Mouse (Mus musculus): ENCODE results near the gene Cnnm4. TPM values are rescaled to one million over a fixed set of nuclear protein-coding genes. Genes with fewer than 3 reads are reported as not detected.

Gene Cnnm4
- polyA plus RNA-seq, 1 experiment: 14.3 TPM

DNA sequence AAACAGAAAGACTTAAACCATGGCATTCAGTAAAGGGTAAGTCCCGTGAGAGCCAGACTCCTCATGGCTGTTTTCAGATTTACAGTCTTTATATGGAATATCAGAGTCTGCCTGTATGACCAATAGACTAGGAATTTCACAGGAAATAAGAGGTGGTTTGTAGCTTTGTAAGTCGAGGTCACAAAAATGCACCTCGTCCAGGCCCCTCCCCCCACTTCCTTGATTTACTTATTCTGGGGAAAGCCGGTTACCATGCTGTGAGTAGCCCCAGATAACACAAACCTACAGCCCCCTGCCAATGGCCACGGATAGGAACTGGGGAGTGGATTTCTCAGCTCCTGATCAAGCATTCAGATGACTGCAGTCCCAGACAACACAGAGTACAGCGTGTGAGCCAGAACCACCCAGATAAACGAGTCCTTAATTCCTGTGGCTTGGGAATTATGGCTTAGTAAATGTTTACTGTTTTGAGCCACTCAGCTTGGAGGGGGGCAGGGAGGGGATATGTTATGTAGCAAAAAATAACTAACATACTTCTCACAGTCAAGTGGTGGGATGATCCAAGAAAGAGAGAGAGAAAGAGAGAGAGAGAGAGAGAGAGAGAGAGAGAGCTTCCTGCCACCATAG lies 13.9 kb upstream of the Cnnm4 start:
- Histone ChIP-seq H3K4me3 (ENCODE audit: insufficient read depth, low read depth, low read length) (no peak overlapping the region), H3K27me3 (replicated peaks; ENCODE audit: control insufficient read depth, insufficient read depth, low read length) (no peaks in the 10 kb centered on the region), H3K27ac (ENCODE audit: insufficient read depth, low read depth, low read length) (no peak overlapping the region), H3K4me1 (ENCODE audit: control insufficient read depth, insufficient read depth, low read length) (no peaks in the 10 kb centered on the region), H3K36me3 (ENCODE audit: control insufficient read depth, insufficient read depth, low read length) (no peaks in the 10 kb centered on the region)
- DNase-seq: no peak
- no peak for TF ChIP-seq POLR2A (IDR thresholded peaks at IDR 0.05; ENCODE audit: low read depth, low read length)
- no peak for TF ChIP-seq CTCF (conservative IDR thresholded peaks at IDR 0.05; ENCODE audit: insufficient read depth, insufficient read length, low read depth, low read length)
- 28% methylated on average over 7 of the region's 7 CpGs for WGBS

- Histone ChIP-seq H3K27me3 (replicated peaks; ENCODE audit: control insufficient read depth, insufficient read depth, low read length) (no peaks in the 10 kb centered on the region), H3K36me3 (ENCODE audit: control insufficient read depth, insufficient read depth, low read length) (no peaks in the 10 kb centered on the region), H3K27ac (ENCODE audit: insufficient read depth, low read depth, low read length) (no peak overlapping the region), H3K4me1 (ENCODE audit: control insufficient read depth, insufficient read depth, low read length) (no peaks in the 10 kb centered on the region), H3K4me3 (ENCODE audit: insufficient read depth, low read depth, low read length) (no peak overlapping the region)
- TF ChIP-seq CTCF (conservative IDR thresholded peaks at IDR 0.05; ENCODE audit: insufficient read depth, insufficient read length, low read depth, low read length) (no peak), POLR2A (IDR thresholded peaks at IDR 0.05; ENCODE audit: low read depth, low read length) (no peak)
- no peak for DNase-seq
- 88% methylated on average over 5 of the region's 5 CpGs for WGBS
Measured at GRCm38 (mm10) chr1:36458169-36458568, 13.3 kb upstream of the Cnnm4 start.

DNA sequence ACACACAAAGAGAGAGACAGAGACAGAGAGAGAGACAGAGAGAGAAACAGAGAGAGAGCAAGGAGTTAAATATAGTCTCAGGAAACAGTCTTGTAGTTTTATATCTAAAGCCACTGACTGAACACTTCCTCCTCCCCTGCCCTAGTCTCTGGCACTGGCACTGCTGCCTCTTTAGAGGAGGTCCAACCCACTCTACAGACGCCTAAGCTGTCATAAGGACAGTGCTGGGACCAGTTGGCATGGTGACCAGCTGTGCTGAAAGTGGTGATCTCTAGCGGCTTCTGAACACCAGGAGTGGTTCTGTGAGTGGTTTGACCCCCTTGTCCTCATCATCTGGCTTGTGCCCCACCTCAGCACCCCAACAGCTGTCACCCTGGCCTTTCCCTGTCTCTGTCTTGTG lies 9.6 kb upstream of the Cnnm4 start:
- Histone ChIP-seq H3K36me3 (ENCODE audit: control insufficient read depth, insufficient read depth, low read length) (no peaks in the 10 kb centered on the region), H3K4me1 (ENCODE audit: control insufficient read depth, insufficient read depth, low read length) (no peaks in the 10 kb centered on the region), H3K4me3 (ENCODE audit: insufficient read depth, low read depth, low read length) (no peak overlapping the region), H3K27ac (ENCODE audit: insufficient read depth, low read depth, low read length) (no peak overlapping the region), H3K27me3 (replicated peaks; ENCODE audit: control insufficient read depth, insufficient read depth, low read length) (no peaks in the 10 kb centered on the region)
- TF ChIP-seq CTCF (conservative IDR thresholded peaks at IDR 0.05; ENCODE audit: insufficient read depth, insufficient read length, low read depth, low read length): no peak
- TF ChIP-seq POLR2A (IDR thresholded peaks at IDR 0.05; ENCODE audit: low read depth, low read length): no peak
- DNase-seq: no peak
- 36% methylated on average over 2 of the region's 2 CpGs for WGBS

DNA sequence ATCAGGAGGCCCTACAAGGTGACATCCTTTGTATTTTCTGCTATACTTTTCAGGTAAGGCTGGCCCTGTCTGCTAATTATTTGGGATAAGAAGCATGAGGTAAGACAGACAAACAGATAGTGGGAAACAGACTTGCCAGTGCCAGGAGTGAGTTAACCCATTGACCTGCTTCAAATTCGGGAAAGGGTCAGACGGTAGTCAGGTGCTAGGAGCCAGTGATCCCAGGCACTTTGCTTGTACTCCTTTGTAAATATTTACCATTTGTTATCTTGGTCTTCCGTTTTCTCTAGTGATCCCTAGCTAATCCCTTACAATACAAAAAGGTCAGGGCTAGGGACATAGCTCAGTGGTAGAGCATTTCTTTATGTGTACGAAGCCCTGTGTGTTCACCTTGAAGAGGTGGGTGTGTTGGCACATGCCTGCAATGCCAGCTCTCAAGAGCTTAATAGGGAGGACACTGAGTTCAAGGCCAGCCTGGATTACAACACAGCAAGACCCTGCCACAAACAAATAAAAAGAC lies 5.7 kb upstream of the Cnnm4 start:
- H3K4me1 ChIP-seq (ENCODE audit: control insufficient read depth, insufficient read depth, low read length): no peaks in the 10 kb centered on the region; the same call in 1 of the 2 replicates
- TF ChIP-seq CTCF (conservative IDR thresholded peaks at IDR 0.05; ENCODE audit: insufficient read depth, insufficient read length, low read depth, low read length): no peak
- no peak for TF ChIP-seq POLR2A (IDR thresholded peaks at IDR 0.05; ENCODE audit: low read depth, low read length)
- DNase-seq: no peak
- no peak overlapping the region for H3K27ac ChIP-seq (ENCODE audit: insufficient read depth, low read depth, low read length)
- H3K4me3 ChIP-seq (ENCODE audit: insufficient read depth, low read depth, low read length): no peak overlapping the region
- no peaks in the 10 kb centered on the region for H3K36me3 ChIP-seq (ENCODE audit: control insufficient read depth, insufficient read depth, low read length)
- no peaks in the 10 kb centered on the region for H3K27me3 ChIP-seq (replicated peaks; ENCODE audit: control insufficient read depth, insufficient read depth, low read length)
- 59% methylated on average over 4 of the region's 4 CpGs for WGBS

DNA sequence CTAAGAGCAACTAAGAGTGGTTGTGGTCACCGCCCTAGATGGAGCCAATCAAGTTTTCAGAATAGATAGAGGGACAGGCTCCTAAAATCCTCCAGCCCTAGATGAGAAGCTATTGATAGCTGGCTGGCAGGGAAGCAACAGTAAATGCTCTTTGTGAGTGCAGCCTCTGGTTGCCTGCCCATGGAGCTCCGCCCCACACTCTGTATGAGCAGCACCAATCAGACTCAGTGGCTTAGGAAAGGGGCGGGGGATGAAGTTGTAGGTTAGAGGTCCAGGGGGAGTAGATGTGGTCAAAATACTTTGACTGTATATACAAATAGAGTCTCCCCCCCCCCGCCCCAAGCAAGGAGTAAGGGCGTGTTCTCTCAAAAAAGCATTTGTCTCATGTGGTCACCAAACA lies 4.0 kb upstream of the Cnnm4 start:
- H3K4me1 ChIP-seq (ENCODE audit: control insufficient read depth, insufficient read depth, low read length): peaks cover 4% of the 10 kb centered on the region; the same call in 1 of the 2 replicates
- no peaks in the 10 kb centered on the region for H3K27me3 ChIP-seq (replicated peaks; ENCODE audit: control insufficient read depth, insufficient read depth, low read length)
- no peak overlapping the region for H3K27ac ChIP-seq (ENCODE audit: insufficient read depth, low read depth, low read length)
- no peak for DNase-seq
- TF ChIP-seq POLR2A (IDR thresholded peaks at IDR 0.05; ENCODE audit: low read depth, low read length) (no peak), CTCF (conservative IDR thresholded peaks at IDR 0.05; ENCODE audit: insufficient read depth, insufficient read length, low read depth, low read length) (no peak)
- 82% methylated on average over 5 of the region's 5 CpGs for WGBS
- no peak overlapping the region for H3K4me3 ChIP-seq (ENCODE audit: insufficient read depth, low read depth, low read length)
- no peaks in the 10 kb centered on the region for H3K36me3 ChIP-seq (ENCODE audit: control insufficient read depth, insufficient read depth, low read length)

DNA sequence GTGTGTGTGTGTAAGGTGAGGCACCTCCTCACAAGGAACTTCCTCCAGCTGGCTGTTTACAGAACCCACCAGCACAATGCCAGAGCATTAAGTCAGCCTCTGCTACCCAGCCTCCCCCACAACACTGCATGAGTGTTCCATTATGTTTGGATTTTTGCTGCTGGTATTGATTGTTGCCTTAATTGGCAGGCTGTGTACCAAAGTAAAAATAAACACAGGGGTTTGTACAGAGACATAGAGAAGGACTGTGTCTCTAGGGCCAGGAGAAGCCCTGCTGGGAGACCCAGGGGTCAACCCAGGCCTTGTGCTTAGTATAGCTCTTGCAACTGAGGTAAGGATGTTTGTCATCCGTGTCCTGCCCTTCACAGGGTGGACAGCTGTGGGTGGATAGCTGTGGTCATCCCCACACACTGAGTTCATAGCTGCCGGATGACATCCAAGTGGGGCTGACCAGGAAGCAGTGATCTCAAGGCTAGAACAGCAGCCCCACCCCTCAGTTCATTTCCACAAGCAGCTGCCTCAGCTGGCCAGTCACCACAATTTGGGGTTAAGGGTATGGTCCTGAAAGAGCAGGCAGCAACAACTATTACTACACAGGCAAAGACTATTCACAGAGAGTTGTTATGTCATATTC lies 1.5 kb upstream of the Cnnm4 start:
- peaks cover 28% of the 10 kb centered on the region for H3K4me1 ChIP-seq (ENCODE audit: control insufficient read depth, insufficient read depth, low read length)
- no peaks in the 10 kb centered on the region for H3K27me3 ChIP-seq (replicated peaks; ENCODE audit: control insufficient read depth, insufficient read depth, low read length)
- no peak for DNase-seq
- no peak overlapping the region for H3K27ac ChIP-seq (ENCODE audit: insufficient read depth, low read depth, low read length)
- no peaks in the 10 kb centered on the region for H3K36me3 ChIP-seq (ENCODE audit: control insufficient read depth, insufficient read depth, low read length)
- no peak for TF ChIP-seq CTCF (conservative IDR thresholded peaks at IDR 0.05; ENCODE audit: insufficient read depth, insufficient read length, low read depth, low read length)
- TF ChIP-seq POLR2A (IDR thresholded peaks at IDR 0.05; ENCODE audit: low read depth, low read length): no peak
- WGBS: 77% methylated on average over 2 of the region's 2 CpGs
- no peak overlapping the region for H3K4me3 ChIP-seq (ENCODE audit: insufficient read depth, low read depth, low read length)

GRCm38 (mm10) chr1:36472106-36472440 lies 653 bp downstream of the Cnnm4 start:
- 18% methylated on average over 18 of the region's 18 CpGs for WGBS
- no peak for DNase-seq
- Histone ChIP-seq H3K4me3 (ENCODE audit: insufficient read depth, low read depth, low read length) (peak overlapping the region; percentile 92), H3K27me3 (replicated peaks; ENCODE audit: control insufficient read depth, insufficient read depth, low read length) (no peaks in the 10 kb centered on the region), H3K4me1 (ENCODE audit: control insufficient read depth, insufficient read depth, low read length) (peaks cover 43% of the 10 kb centered on the region), H3K36me3 (ENCODE audit: control insufficient read depth, insufficient read depth, low read length) (no peaks in the 10 kb centered on the region), H3K27ac (ENCODE audit: insufficient read depth, low read depth, low read length) (no peak overlapping the region; the same call in 1 of the 2 replicates)
- TF ChIP-seq POLR2A (IDR thresholded peaks at IDR 0.05; ENCODE audit: low read depth, low read length) (no peak), CTCF (conservative IDR thresholded peaks at IDR 0.05; ENCODE audit: insufficient read depth, insufficient read length, low read depth, low read length) (no peak)
